Comparison of ENCODE assay signal across 8 mouse cellular contexts in the genomic region with DNA sequence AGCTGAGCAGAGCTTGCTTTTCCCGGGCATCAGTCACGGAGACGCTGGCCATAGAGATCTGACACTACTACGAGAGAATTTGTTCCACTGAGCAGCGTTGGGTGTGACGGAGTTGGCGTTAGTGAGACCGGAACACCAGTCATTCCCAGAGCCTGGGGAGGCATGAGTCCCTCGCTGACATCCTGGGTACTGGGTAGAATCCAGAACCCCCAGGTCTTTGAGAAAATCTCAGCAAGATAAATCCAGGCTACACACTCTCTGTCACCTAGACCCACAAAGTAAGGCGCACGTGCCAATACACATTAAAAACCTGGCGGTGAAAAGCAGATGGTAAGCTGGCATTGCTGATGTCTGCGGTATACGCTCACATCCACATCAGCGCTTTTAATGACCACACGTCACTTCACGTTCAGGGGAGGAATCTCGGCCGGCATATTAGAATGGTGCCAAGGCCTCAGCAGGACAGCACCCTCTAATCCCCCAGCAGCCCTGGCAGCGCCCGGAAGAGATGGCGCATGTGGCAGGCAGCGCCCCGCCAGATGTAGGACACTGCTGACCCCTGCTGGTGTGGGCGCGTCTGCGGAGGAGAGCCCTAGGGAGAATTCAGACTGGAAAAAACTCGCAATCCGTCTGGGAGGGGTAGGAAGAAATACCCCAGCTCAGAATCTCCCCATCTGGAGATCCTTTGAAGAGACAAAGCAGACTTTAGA. TPM values are rescaled to one million over a fixed set of nuclear protein-coding genes. Genes with fewer than 3 reads are reported as not detected.
DNase-seq lines count a peak whose midpoint lies in the region; ATAC-seq and TF ChIP-seq lines count a peak whose summit lies in the region.

No protein-coding gene starts in this region.

- DNase-seq in R1 (ENCODE audit: low read depth, low spot score), result peak; percentile 60
- DNase-seq in cerebellum, postnatal 4 days (ENCODE audit: low spot score in 2 of 2), result peak; percentile 62 to 83
- DNase-seq in gastrocnemius, postnatal 10 days, result peak; percentile 86
- peak; percentile 91 for DNase-seq in hindbrain, postnatal 0 days (ENCODE audit: low spot score)
- peak; percentile 62 to 89 for DNase-seq in left cerebral cortex, postnatal 10 days (ENCODE audit: extremely low spot score in 1 of 2, low spot score in 2 of 2)
- peak; percentile 75 to 76 for DNase-seq in right cerebral cortex, adult 2 months (ENCODE audit: low spot score in 2 of 2)
- DNase-seq in urinary bladder, postnatal 4 days (ENCODE audit: low spot score in 2 of 2), result peak; percentile 67 to 76

- H3K9ac ChIP-seq in hindbrain, postnatal 0 days (replicated peaks; ENCODE audit: low read length), result peak overlapping the region; percentile 3; the same call in 1 of the 2 replicates

- no peaks in the 10 kb centered on the region for H3K9me3 ChIP-seq in hindbrain, postnatal 0 days (ENCODE audit: low read length)

- intact Hi-C loops in left cerebral cortex, postnatal 10 days (cut with DNase I), result loop anchor here (5.0 kb wide), 1 partner anchor 157 kb away; no protein-coding TSS in a partner anchor

- no peaks in the 10 kb centered on the region for H3K36me3 ChIP-seq in hindbrain, postnatal 0 days (ENCODE audit: insufficient read depth, low read length)

- H3K4me1 ChIP-seq in hindbrain, postnatal 0 days (ENCODE audit: insufficient read depth, low read length), result peaks cover 3% of the 10 kb centered on the region; the same call in 1 of the 2 replicates

- peak overlapping the region; percentile 59 for H3K4me2 ChIP-seq in hindbrain, postnatal 0 days (ENCODE audit: low read depth, low read length)

- WGBS in hindbrain, postnatal 0 days, result 2% methylated on average over 29 of the region's 29 CpGs

- TF ChIP-seq CTCF in hindbrain, postnatal 0 days (IDR thresholded peaks at IDR 0.05; ENCODE audit: low read depth), result peak; percentile 84

- peak overlapping the region; percentile 16 for H3K4me3 ChIP-seq in hindbrain, postnatal 0 days (ENCODE audit: low read length)

- no peaks in the 10 kb centered on the region for H3K27me3 ChIP-seq in hindbrain, postnatal 0 days (ENCODE audit: insufficient read depth, low read length)

- ATAC-seq in hindbrain, postnatal 0 days, result peak; percentile 77
- peak; percentile 75 for ATAC-seq in megakaryocyte, adult 5-6 weeks (ENCODE audit: poor library complexity, severe bottlenecking)

- H3K27ac ChIP-seq in hindbrain, postnatal 0 days, result peak overlapping the region; percentile 17; the same call in 1 of the 2 replicates

RNA-seq across cellular contexts. Expression of a gene that starts 20.7 kb away (rescaled TPM):
- 10 to 100 TPM; 63.5 to 70.3 TPM for total RNA-seq in gastrocnemius, postnatal 10 days (2021)
- 93.1 and 95.2 TPM in 2 replicates for total RNA-seq in hindbrain, postnatal 0 days (2014; rRNA removed)
- polyA plus RNA-seq in hindbrain, postnatal 0 days (2015; fragmentation: Nextera tagmentation; extraction: Ambion mirVana), result 33.0 and 35.2 TPM in 2 replicates
- 10 to 100 TPM; 67.3 to 85.0 TPM for total RNA-seq in left cerebral cortex, postnatal 10 days (2021)
- total RNA-seq in megakaryocyte, adult 5-6 weeks (2015), result 86.2 and 87.6 TPM in 2 replicates
- 99.9 and 100 TPM in 2 replicates for total RNA-seq in megakaryocyte, adult 5-6 weeks (2017)

Comparison
In these comparisons a context has a peak if more than half of its experiments do, and no peak if none do; other contexts are left out.
1. Peak in every context shown above with its lines: DNase-seq, ATAC-seq, H3K4me3 ChIP-seq and H3K27ac ChIP-seq.